Mouse (Mus musculus) brain, embryonic 14.5 days (tissue): ENCODE results near the gene Tctex1d2. TPM values are rescaled to one million over a fixed set of nuclear protein-coding genes. Genes with fewer than 3 reads are reported as not detected.
A peak's percentile ranks its signal among the peaks of the same experiment; 100 is the strongest.

ENCODE experiments used
- DNase-seq: peaks from one replicate; pipeline ENCODE4 v3.0.0-alpha.2; 2011; ENCODE audit warnings: low read depth
- CTCF ChIP-seq: fragments of 200-500 bp; IDR thresholded peaks from 2 replicates; pipeline ENCODE4 v1.5.1; 2012; ENCODE audit warnings: inconsistent platforms, mild to moderate bottlenecking, moderate library complexity, borderline replicate concordance; ENCODE audit not compliant: insufficient read depth, insufficient read length; ENCODE audit errors: extremely low read depth
- POLR2A ChIP-seq: fragments of 200-500 bp; IDR thresholded peaks from 2 replicates; pipeline ENCODE4 v1.6.1; 2012; ENCODE audit warnings: mild to moderate bottlenecking, inconsistent platforms, borderline replicate concordance; ENCODE audit not compliant: poor library complexity, insufficient read depth, insufficient read length, severe bottlenecking; ENCODE audit errors: extremely low read depth
- polyA plus RNA-seq: library from polyadenylated mRNA; depleted of rRNA; stranded (reverse); fragments of >200 nt; gene quantifications from 2 replicates; pipeline ENCODE4 v1.2.3, GENCODE M21; 2012; rRNA removed

The Tctex1d2 gene
- 19.1 and 23.6 TPM in 2 replicates for polyA plus RNA-seq

DNA sequence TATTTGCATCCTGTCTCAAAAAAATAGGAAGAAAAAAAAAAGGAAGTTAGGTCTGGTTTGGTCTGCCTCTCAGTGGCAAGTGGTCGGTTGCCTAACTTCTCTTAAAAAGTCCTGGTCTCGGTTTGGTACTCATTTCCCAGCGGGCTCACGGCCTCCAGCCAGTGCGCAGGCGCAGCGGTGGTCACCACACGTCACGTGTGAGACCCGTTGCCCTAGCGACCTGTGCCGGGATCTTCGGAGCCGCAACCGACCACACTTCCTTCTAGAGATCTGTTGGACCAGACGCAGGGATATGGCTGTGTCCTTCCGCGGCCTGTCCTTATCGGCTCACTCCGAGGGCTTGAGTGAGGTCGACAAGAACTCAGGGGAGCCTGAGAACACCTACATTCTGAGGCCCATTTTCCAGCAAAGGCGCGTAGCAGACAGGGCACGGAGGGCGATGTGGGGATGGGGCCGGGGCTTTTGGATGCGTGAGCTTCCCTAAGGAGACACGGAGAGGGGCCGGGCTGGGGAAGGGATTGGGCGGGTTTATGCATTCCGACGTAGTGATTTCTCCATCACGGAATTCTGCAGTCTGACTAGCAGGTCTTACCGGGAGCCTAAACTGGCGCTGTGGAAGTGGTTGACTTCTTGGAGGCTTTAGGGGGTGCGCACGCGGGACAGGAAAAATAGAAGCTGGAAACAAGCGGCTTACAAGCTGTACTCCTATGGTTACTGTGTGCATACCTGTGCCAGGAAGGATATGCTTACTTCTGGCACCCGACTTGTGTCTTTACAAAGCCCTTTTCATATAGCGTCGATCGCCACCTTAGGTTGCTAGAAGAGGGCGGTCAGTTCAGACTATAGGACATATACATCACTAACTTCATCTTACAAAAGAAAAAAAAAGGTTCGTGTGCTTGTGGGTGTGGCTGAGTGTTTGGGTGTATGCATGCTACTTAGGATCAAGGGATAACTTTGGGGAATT, at the start of gene Tctex1d2:
Gene Tctex1d2 (plus strand): TSS at position 186 of the 967 bp plus-strand sequence.
- DNase-seq: peak; percentile 97
- TF ChIP-seq CTCF: 0 out of 2 replicates have a peak, but pooled peaks have one; percentile 5
- TF ChIP-seq POLR2A: peak; percentile 52; the same call in 1 of the 2 replicates

DNA sequence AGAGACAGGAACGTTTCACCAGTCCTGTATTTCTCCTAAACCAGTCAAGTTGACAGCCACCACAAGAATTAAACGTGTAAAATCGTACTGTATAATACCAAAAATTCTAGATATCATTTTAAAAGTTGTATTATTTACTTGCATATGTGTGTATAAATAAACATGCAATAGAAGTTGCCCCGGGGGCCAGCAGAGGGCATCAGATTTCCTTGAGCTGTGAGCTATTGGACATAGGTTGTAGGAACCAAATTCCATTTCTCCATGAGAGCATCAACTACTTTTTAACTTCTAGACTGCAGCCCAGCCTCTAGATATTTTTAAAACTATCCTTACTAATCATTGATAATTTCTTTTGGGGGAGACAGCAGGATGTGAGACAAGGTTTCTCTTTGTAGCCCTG, 48.2 kb upstream of the Tctex1d2 start:
- peak; percentile 41 for DNase-seq
- peak; percentile 34; the same call in 1 of the 2 replicates for TF ChIP-seq CTCF
- no peak for TF ChIP-seq POLR2A

DNA sequence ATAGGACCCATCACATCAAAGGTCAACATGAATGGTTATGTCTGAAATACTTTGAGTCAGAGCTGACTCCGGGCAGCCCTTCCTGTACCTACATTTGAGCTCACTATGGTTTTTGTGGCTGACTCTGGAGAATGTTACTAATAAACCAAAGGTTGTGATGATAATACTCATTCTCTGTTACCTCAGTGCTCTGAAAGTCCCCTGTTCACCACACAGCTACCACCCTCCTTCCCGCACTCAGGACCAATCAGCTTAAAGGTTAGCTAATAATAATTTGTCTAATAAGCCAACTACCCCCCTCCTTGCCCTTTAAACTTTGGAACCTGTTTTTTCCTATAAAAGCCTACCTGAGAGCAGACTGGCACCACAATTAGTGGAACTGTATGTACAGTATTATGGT, 39.9 kb upstream of the Tctex1d2 start:
- no peak for TF ChIP-seq CTCF
- no peak for TF ChIP-seq POLR2A
- DNase-seq: no peak

DNA sequence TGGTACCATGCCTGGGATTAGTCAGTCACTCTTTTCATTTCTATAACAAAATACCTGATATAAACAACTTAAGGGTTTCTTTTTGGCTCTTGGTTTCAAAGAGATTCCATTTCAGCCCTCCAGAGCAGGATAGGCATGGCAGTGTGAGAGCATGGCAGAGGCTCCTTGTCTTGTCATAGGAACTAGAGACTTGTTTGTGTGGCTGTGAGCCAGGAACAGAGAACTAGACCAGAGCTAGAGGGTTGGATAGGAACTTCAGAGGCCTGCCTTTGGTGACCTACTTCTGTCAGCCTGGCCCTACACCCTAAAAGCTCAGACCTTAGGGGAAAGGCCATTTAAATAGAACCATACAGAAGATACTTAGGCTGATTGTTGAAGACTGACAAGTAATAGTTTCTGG, 36.6 kb upstream of the Tctex1d2 start:
- TF ChIP-seq POLR2A (no peak), CTCF (no peak)
- DNase-seq: no peak

DNA sequence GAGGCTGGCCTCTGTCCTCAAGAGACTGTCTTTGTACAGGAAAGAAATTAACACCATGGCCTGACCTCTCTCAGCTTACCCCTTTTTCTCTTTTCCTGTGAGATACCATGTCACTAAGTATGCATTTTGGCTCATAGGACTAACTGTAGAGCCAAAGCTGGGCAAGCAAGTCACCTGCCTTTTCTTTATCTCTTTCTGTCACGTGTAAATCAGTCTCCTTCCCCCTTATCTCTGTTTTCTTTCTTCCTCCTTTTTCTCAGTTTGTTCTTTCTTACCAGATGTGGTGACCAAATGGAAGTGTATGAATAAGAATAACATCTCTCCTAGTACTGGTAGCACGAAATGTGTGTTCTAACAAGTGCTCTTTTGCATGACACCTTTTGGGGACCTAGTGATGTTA, 34.6 kb upstream of the Tctex1d2 start:
- no peak for DNase-seq
- TF ChIP-seq POLR2A (no peak), CTCF (no peak)

DNA sequence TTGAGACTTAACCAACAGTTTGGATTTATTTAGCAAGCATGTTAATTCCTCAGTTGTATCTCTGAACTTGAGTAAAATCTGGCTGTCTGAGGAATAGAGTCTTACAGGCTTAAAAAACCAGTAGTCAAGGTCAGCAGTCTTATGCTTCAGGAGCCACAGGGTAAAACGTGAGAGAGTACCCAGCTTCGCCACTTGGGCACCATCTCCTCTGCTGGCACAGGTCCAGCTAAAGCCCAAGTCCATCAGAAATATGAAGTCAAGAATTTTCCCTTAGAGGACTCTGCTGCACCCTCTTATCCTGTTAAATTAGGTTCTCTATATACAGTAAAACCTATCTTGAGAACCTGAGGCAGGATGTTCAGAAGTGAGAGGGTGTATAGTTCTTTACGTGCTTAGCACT, 32.7 kb upstream of the Tctex1d2 start:
- no peak for DNase-seq
- no peak for TF ChIP-seq CTCF
- no peak for TF ChIP-seq POLR2A

DNA sequence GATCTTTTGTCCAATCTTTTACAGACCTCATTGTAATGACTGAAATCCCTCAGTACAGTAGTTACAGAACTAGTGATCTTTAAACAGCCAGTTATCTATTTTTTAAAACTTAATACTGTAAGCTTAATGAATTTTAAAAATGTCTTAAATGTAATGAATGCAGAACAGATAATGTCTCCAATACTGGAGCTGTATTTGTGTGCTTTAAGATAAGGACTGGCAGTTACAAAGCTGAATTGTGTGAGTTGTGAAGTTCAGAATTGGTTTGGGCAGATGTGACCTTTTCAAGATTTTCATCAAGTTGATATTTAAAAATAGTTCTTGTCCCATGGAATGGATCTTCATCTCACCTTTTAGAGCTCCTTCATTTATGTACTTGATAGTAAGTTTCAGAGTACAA, 30.5 kb upstream of the Tctex1d2 start:
- no peak for DNase-seq

DNA sequence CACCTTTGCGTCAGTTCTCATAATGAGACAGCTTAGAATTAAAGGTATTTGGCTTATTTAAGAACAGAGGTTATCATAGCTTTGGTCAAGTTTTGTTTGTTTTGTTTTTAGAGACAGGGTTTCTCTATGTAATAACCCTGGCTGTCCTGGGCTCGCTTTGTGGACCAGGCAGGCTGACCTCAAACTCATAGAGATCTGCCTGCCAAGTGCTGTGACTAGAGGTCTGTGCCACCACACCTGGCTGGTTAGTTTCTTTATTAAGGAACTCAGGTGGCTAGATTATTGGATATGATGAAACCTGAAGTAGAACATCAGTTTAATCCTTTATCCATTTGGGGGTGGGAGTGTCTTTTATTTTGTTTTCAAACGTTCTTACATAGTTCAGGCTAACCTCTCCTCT, 29.7 kb upstream of the Tctex1d2 start:
- no peak for DNase-seq
- TF ChIP-seq CTCF: no peak
- TF ChIP-seq POLR2A: no peak

More for the DNA sequence above, 30.5 kb upstream of the Tctex1d2 start:
- no peak for TF ChIP-seq POLR2A
- TF ChIP-seq CTCF: no peak

DNA sequence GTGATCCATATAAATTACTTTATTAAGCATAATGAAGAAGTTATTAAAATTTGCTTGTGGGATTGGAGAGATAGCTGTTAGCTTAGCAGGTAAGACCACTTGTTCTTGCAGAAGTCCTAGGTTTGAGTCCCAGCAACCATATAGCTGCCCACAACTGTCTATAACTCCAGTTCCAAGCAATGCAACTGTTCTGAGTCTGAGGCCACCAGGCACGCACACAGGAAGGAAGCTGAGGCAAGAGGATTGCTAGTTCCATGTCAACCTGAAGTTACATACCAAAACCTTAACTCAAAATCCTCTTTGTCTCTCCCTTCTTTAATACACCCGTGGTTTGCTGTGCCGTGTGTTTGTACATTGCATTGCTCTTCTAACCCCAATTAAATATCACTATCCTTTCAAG, 28.6 kb upstream of the Tctex1d2 start:
- no peak for DNase-seq
- TF ChIP-seq POLR2A (no peak), CTCF (no peak)

DNA sequence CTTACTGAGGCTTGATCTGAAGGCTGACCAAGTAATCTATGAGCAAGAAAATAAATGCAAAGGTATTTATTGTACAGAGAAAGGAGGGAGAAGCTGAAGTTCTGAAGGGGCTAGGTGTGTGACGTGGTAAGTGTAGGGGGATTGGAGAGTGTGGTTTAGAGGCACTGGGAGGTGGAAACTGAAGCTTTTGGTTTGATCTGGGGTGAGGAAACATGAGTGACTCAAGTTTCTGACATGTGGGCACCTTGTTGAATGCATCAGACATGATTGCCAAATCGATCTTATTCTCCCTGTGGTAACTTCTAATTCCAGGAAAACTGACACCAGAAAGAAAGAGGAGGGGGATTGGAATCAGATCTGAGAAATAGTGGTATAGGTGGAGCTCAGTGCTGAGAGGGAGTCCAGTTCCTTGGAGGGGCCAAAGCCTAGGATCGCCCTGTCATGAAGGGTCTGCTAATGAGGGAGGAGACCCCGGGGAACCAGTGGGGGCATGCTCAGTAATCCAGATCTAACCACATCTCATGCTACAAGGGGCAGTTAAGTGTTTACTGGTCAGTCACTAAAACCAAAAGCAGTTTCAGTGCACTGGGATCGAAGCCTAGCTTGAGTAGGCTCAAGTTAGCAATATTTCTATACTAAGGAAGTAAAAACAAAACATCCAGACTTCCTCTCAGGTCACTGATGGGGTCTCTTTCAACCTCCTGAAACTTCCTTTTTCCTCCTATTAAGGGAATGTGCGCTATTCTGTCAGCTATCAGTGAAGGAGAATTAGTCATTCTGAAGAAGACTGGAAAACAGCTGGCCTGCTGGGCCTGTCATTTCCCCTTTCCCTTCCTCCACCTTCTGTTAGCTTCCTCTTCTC, 23.6 kb upstream of the Tctex1d2 start:
- TF ChIP-seq POLR2A (no peak), CTCF (no peak)
- DNase-seq: no peak

DNA sequence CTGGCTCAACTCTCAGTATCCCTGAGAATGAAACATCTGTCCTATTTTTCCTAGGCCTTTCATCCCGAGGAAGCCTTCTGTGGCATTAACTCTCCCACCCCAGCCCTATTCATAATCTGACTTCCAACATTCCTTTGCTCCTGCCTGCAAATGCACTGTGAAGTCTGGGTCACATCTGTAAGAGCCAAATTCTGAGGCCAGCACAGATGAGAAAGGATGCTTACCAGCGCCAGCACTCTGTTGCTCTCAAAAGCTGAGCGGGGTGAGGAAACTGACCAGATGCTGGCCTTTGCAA, 23.0 kb upstream of the Tctex1d2 start:
- TF ChIP-seq CTCF: no peak
- TF ChIP-seq POLR2A: no peak
- no peak for DNase-seq
